ENCODE assay signal across 11 mouse cellular contexts in the genomic region with DNA sequence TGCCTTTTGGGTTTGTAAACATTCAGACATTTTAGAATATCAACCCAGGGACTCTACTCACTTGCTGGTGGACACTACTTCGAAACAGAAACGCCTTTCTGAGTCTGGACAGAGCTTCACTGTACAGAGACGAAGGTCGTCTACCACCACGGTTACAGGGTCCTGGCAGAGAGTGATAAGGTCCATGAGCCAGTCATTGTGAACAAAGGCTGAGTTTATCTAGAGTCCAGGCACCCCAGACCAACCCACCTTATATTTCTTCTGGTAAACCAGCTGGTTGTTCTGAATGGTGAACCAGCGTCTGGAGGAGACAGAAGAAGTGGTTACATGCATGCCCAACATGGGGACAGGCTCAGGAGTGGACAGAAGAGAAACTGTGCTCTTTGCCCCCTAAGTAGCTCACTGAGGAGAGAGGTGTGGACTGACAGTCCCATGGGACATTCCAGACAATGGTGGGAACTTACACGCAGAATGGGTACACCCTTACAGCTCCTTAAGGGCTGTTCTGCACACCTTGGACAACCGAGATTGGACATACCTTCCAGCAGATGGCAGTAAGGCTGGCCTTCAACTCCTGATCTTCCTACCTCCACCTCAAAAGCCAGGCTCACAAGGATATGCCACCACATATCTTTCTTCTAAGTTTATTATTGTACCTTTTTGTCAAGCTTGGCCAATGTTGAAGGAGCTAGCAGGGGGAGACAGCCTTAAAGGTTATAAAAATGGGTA. TPM values are rescaled to one million over a fixed set of nuclear protein-coding genes. Genes with fewer than 3 reads are reported as not detected.
DNase-seq lines count a peak whose midpoint lies in the region; ATAC-seq and TF ChIP-seq lines count a peak whose summit lies in the region.
"Had no signal": no experiment of that assay in that cellular context is flagged by ENCODE, and none has a peak within 500 bp of the region (broad histone marks: within the 10 kb centered on the region; RNA-seq: fewer than 3 reads in every experiment).

No protein-coding gene starts in this region.

- H3K27ac ChIP-seq in heart, adult 2 months: peak overlapping the region; percentile 6; the same call in 1 of the 2 replicates
- no peak overlapping the region for H3K27ac ChIP-seq in small intestine, adult 2 months (ENCODE audit: insufficient read depth, low read depth, low read length)
- no peak overlapping the region for H3K27ac ChIP-seq in forebrain, embryonic 14.5 days (ENCODE audit: low read depth, low read length)
- H3K27ac ChIP-seq: embryonic facial prominence, embryonic 13.5 days had no signal

- H3K27me3 ChIP-seq in heart, adult 2 months (ENCODE audit: control insufficient read depth, insufficient read depth, low read length): no peaks in the 10 kb centered on the region
- no peaks in the 10 kb centered on the region for H3K27me3 ChIP-seq in small intestine, adult 2 months (ENCODE audit: control insufficient read depth, insufficient read depth, low read length)
- H3K27me3 ChIP-seq in forebrain, embryonic 14.5 days (replicated peaks; ENCODE audit: control insufficient read depth, insufficient read depth, low read length): no peaks in the 10 kb centered on the region
- H3K27me3 ChIP-seq: embryonic facial prominence, embryonic 13.5 days had no signal

- H3K79me2 ChIP-seq in heart, adult 2 months (replicated peaks; ENCODE audit: control insufficient read depth, insufficient read depth, low read length): no peaks in the 10 kb centered on the region

- intact Hi-C loops in heart, adult 2 months (cut with DNase I): no loop called here
- intact Hi-C loops in heart, postnatal 36 days (cut with DNase I): no loop called here

- WGBS in heart, adult 2 months: 44% methylated on average over 8 of the region's 8 CpGs
- WGBS in lung, adult 2 months: 66% methylated on average over 8 of the region's 8 CpGs
- WGBS in small intestine, adult 2 months: 58% methylated on average over 8 of the region's 8 CpGs
- WGBS in forebrain, embryonic 14.5 days: 73% methylated on average over 8 of the region's 8 CpGs

- 0 out of 2 replicates have a peak, but pooled peaks have one; percentile 29 for TF ChIP-seq EP300 in heart, adult 2 months (IDR thresholded peaks at IDR 0.05; ENCODE audit: insufficient read depth, low read depth, low read length)

- ATAC-seq in forebrain, embryonic 14.5 days: no peak

- no peak overlapping the region for H3K4me2 ChIP-seq in forebrain, embryonic 14.5 days (ENCODE audit: low read length)
- H3K4me2 ChIP-seq: embryonic facial prominence, embryonic 13.5 days had no signal

- no peak overlapping the region for H3K9ac ChIP-seq in heart, adult 2 months (ENCODE audit: low read depth, low read length)
- no peak overlapping the region for H3K9ac ChIP-seq in forebrain, embryonic 14.5 days (ENCODE audit: low read length)
- H3K9ac ChIP-seq: embryonic facial prominence, embryonic 13.5 days had no signal

- H3K9me3 ChIP-seq in forebrain, embryonic 14.5 days (replicated peaks; ENCODE audit: control insufficient read depth, low read length): no peaks in the 10 kb centered on the region
- H3K9me3 ChIP-seq: embryonic facial prominence, embryonic 13.5 days had no signal

- peak in 1 of 2 experiments; percentile 14 for DNase-seq in heart, adult 2 months
- no peak for DNase-seq in heart, postnatal 36 days
- DNase-seq in lung, adult 2 months: peak; percentile 40
- DNase-seq in lung, postnatal 14 days: no peak
- peak; percentile 30 to 57 for DNase-seq in kidney, postnatal 4 days
- no peak for DNase-seq in forebrain, embryonic 14.5 days (ENCODE audit: low spot score)
- no peak for DNase-seq in layer of hippocampus, postnatal 10 days (ENCODE audit: low spot score in 2 of 2)

- H3K36me3 ChIP-seq in heart, adult 2 months (ENCODE audit: control insufficient read depth, insufficient read depth, low read length): no peaks in the 10 kb centered on the region
- no peaks in the 10 kb centered on the region for H3K36me3 ChIP-seq in small intestine, adult 2 months (ENCODE audit: control insufficient read depth, insufficient read depth, low read length)
- no peaks in the 10 kb centered on the region for H3K36me3 ChIP-seq in forebrain, embryonic 14.5 days (ENCODE audit: control insufficient read depth, insufficient read depth, low read length)
- H3K36me3 ChIP-seq: embryonic facial prominence, embryonic 13.5 days had no signal

- peak; percentile 72 for TF ChIP-seq CTCF in heart, adult 2 months (IDR thresholded peaks at IDR 0.05)
- peak; percentile 52 for TF ChIP-seq CTCF in lung, adult 2 months (IDR thresholded peaks at IDR 0.05; ENCODE audit: insufficient read depth, low read length)
- peak; percentile 40; the same call in 1 of the 2 replicates for TF ChIP-seq CTCF in small intestine, adult 2 months (IDR thresholded peaks at IDR 0.05; ENCODE audit: extremely low read depth, insufficient read length, insufficient replicate concordance, low read depth, low read length)

- H3K4me1 ChIP-seq in heart, adult 2 months (ENCODE audit: control insufficient read depth, insufficient read depth, low read length): peaks cover 3% of the 10 kb centered on the region
- peaks cover 3% of the 10 kb centered on the region; the same call in 1 of the 2 replicates for H3K4me1 ChIP-seq in lung, adult 2 months (ENCODE audit: control insufficient read depth, insufficient read depth, low read length)
- no peaks in the 10 kb centered on the region for H3K4me1 ChIP-seq in small intestine, adult 2 months (ENCODE audit: control insufficient read depth, insufficient read depth, insufficient read length, low read length)
- H3K4me1 ChIP-seq in forebrain, embryonic 14.5 days (ENCODE audit: control insufficient read depth, insufficient read depth, low read length): no peaks in the 10 kb centered on the region
- H3K4me1 ChIP-seq: embryonic facial prominence, embryonic 13.5 days had no signal

- no peak overlapping the region for H3K4me3 ChIP-seq in heart, adult 2 months
- no peak overlapping the region for H3K4me3 ChIP-seq in lung, adult 2 months (replicated peaks; ENCODE audit: extremely low read depth, low read depth, low read length)
- no peak overlapping the region for H3K4me3 ChIP-seq in small intestine, adult 2 months (ENCODE audit: low read depth, low read length)
- no peak overlapping the region for H3K4me3 ChIP-seq in forebrain, embryonic 14.5 days (ENCODE audit: low read depth, low read length)
- H3K4me3 ChIP-seq: embryonic facial prominence, embryonic 13.5 days had no signal

- no peak for TF ChIP-seq POLR2A in heart, adult 2 months (IDR thresholded peaks at IDR 0.05; ENCODE audit: insufficient read depth, low read depth, low read length)
- no peak for TF ChIP-seq POLR2A in lung, adult 2 months (IDR thresholded peaks at IDR 0.05; ENCODE audit: borderline replicate concordance, extremely low read depth, low read depth, low read length)
- no peak for TF ChIP-seq POLR2A in small intestine, adult 2 months (IDR thresholded peaks at IDR 0.05; ENCODE audit: low read depth, low read length)

RNA-seq across cellular contexts. Expression of a gene that starts 5.9 kb away (rescaled TPM):
- total RNA-seq in heart, adult 2 months (2021): 1 to 10 TPM; 2.3 to 2.6 TPM
- 2.9 TPM in 2 replicates for polyA plus RNA-seq in heart, adult 2 months (2012; rRNA removed)
- total RNA-seq in heart, postnatal 36 days (2021): 1 to 10 TPM; 2.6 to 2.8 TPM
- polyA plus RNA-seq in lung, adult 2 months (2012; rRNA removed): 12.6 and 19.1 TPM in 2 replicates
- polyA plus RNA-seq in small intestine, adult 2 months (2012; rRNA removed): 1.6 and 2.8 TPM in 2 replicates
- polyA plus RNA-seq in forebrain, embryonic 14.5 days (2014; fragmentation: Nextera tagmentation; extraction: Ambion mirVana): 1.1 and 1.2 TPM in 2 replicates
- under 1 TPM; 0.85 TPM for total RNA-seq in layer of hippocampus, postnatal 10 days (2021)

RNA-seq across cellular contexts. Expression of a gene that starts 8.3 kb away (rescaled TPM):
- total RNA-seq in heart, adult 2 months (2021): 1 to 10 TPM in 1 of 2 experiments, under 1 TPM in 1; 0.65 to 1.1 TPM
- polyA plus RNA-seq in heart, adult 2 months (2012; rRNA removed): 1.7 and 3.3 TPM in 2 replicates
- total RNA-seq in heart, postnatal 36 days (2021): under 1 TPM; 0.78 to 0.89 TPM
- polyA plus RNA-seq in lung, adult 2 months (2012; rRNA removed): 11.2 and 14.3 TPM in 2 replicates
- 7.3 and 11.6 TPM in 2 replicates for polyA plus RNA-seq in small intestine, adult 2 months (2012; rRNA removed)
- polyA plus RNA-seq in forebrain, embryonic 14.5 days (2014; fragmentation: Nextera tagmentation; extraction: Ambion mirVana): 0.10 and 0.17 TPM in 2 replicates
- under 1 TPM; 0.16 to 0.21 TPM for total RNA-seq in layer of hippocampus, postnatal 10 days (2021)

RNA-seq across cellular contexts. Expression of a gene that starts 9.3 kb away (rescaled TPM):
- total RNA-seq in heart, adult 2 months (2021): not detected
- polyA plus RNA-seq in heart, adult 2 months (2012; rRNA removed): not detected in 2 replicates
- total RNA-seq in heart, postnatal 36 days (2021): not detected
- not detected in 2 replicates for polyA plus RNA-seq in lung, adult 2 months (2012; rRNA removed)
- polyA plus RNA-seq in small intestine, adult 2 months (2012; rRNA removed): not detected in 2 replicates
- polyA plus RNA-seq in forebrain, embryonic 14.5 days (2014; fragmentation: Nextera tagmentation; extraction: Ambion mirVana): not detected in 2 replicates
- total RNA-seq in layer of hippocampus, postnatal 10 days (2021): not detected
- total RNA-seq: gastrocnemius, postnatal 4 days had no signal
- polyA plus RNA-seq: embryonic facial prominence, embryonic 13.5 days; large intestine, adult 2 months had no signal

RNA-seq across cellular contexts. Expression of a gene that starts 13.7 kb away (rescaled TPM):
- under 1 TPM; 0.23 to 0.34 TPM for total RNA-seq in heart, adult 2 months (2021)
- 0.15 and 0.41 TPM in 2 replicates for polyA plus RNA-seq in heart, adult 2 months (2012; rRNA removed)
- total RNA-seq in heart, postnatal 36 days (2021): under 1 TPM; 0.73 to 0.89 TPM
- polyA plus RNA-seq in lung, adult 2 months (2012; rRNA removed): 0.65 and 1.4 TPM in 2 replicates
- polyA plus RNA-seq in small intestine, adult 2 months (2012; rRNA removed): 1.8 and 2.6 TPM in 2 replicates
- polyA plus RNA-seq in forebrain, embryonic 14.5 days (2014; fragmentation: Nextera tagmentation; extraction: Ambion mirVana): 15.0 and 18.6 TPM in 2 replicates
- total RNA-seq in layer of hippocampus, postnatal 10 days (2021): 1 to 10 TPM; 2.4 to 2.5 TPM

RNA-seq across cellular contexts. Expression of a gene that starts 13.8 kb away (rescaled TPM):
- 10 to 100 TPM; 42.6 to 47.1 TPM for total RNA-seq in heart, adult 2 months (2021)
- 31.5 and 54.1 TPM in 2 replicates for polyA plus RNA-seq in heart, adult 2 months (2012; rRNA removed)
- 10 to 100 TPM; 40.2 to 47.4 TPM for total RNA-seq in heart, postnatal 36 days (2021)
- 47.7 and 58.1 TPM in 2 replicates for polyA plus RNA-seq in lung, adult 2 months (2012; rRNA removed)
- polyA plus RNA-seq in small intestine, adult 2 months (2012; rRNA removed): 17.3 and 23.9 TPM in 2 replicates
- polyA plus RNA-seq in forebrain, embryonic 14.5 days (2014; fragmentation: Nextera tagmentation; extraction: Ambion mirVana): 16.7 and 23.8 TPM in 2 replicates
- total RNA-seq in layer of hippocampus, postnatal 10 days (2021): 100 to 1,000 TPM; 127 to 146 TPM

Comparison
In these comparisons a context has a peak if more than half of its experiments do, and no peak if none do; other contexts are left out.
1. DNase-seq: peak in lung, adult 2 months (single experiment) and kidney, postnatal 4 days (2 of 2); none in heart, postnatal 36 days (0 of 2), lung, postnatal 14 days (single experiment), forebrain, embryonic 14.5 days (single experiment) and layer of hippocampus, postnatal 10 days (0 of 2).
2. Peak in every context shown above with its lines, with median percentiles within 50 percentile points of each other: CTCF ChIP-seq.